Mouse (Mus musculus): Measurements from ENCODE around the gene Mettl8.

DNA sequence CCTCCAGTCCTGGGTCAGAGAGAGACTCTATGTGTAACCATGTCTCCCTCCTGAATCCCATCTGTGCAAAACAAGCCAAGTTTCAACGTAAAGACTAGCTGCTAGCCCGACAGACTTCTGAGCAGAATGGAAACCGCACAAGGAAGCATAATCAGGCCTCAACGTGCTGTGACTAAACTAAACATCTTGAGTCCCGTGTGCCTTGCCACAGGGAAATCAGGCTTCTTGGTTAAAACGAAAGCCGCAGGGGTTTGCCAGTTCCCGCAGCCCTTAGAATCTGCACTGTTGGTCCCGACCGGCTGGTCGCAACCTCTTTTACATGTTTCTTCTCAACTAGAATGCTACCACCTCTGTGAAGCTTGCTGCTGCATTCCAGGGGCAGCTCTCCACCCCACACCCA is 125.7 kb downstream of the Mettl8 start:
- TF ChIP-seq POLR2A (IDR thresholded peaks at IDR 0.05; ENCODE audit: low read depth, low read length) (no peak), EP300 (IDR thresholded peaks at IDR 0.05; ENCODE audit: low read length) (peak; percentile 87), GABPA (IDR thresholded peaks at IDR 0.05; ENCODE audit: insufficient replicate concordance, low read depth, low read length) (no peak), CHD2 (IDR thresholded peaks at IDR 0.05; ENCODE audit: low read length) (no peak), CTCF (conservative IDR thresholded peaks at IDR 0.05 in 1 of 2, IDR thresholded peaks at IDR 0.05 in 1 of 2; ENCODE audit: low read depth in 2 of 2, low read length in 2 of 2) (no peak), ZNF384 (IDR thresholded peaks at IDR 0.05; ENCODE audit: low read depth, low read length) (no peak), MAFK (IDR thresholded peaks at IDR 0.05; ENCODE audit: insufficient replicate concordance, low read length) (peak; percentile 75; the same call in 1 of the 2 replicates), PAX5 (IDR thresholded peaks at IDR 0.05; ENCODE audit: low read length) (no peak), NRF1 (IDR thresholded peaks at IDR 0.05; ENCODE audit: low read depth, low read length) (no peak)
